Mouse (Mus musculus): ENCODE data around the gene Knstrn. TPM values are rescaled to one million over a fixed set of nuclear protein-coding genes. Genes with fewer than 3 reads are reported as not detected.

Knstrn gene
- total RNA-seq, 1 experiment, result 36.5 TPM

GRCm38 (mm10) chr2:118899981-118900825 lies 86.4 kb downstream of the Knstrn start, which contains the start of gene Bahd1:
Bahd1 (plus strand) TSS chr2:118900377.
- H3K36me3 ChIP-seq (ENCODE audit: control insufficient read depth, insufficient read depth, low read length, poor library complexity, severe bottlenecking), result no peaks in the 10 kb centered on the region
- peak within 1 kb of the TSS; percentile 26; the same call in 1 of the 2 replicates for H3K9ac ChIP-seq (ENCODE audit: insufficient read depth, low read depth, low read length, poor library complexity, severe bottlenecking)
- no peak within 1 kb of the TSS for H3K27ac ChIP-seq (ENCODE audit: insufficient read depth, low read depth, low read length, poor library complexity, severe bottlenecking)
- peak within 1 kb of the TSS; percentile 85 to 87 for H3K4me3 ChIP-seq (ENCODE audit: insufficient read depth in 1 of 2, low read depth in 1 of 2, low read length in 2 of 2, poor library complexity in 1 of 2, severe bottlenecking in 1 of 2)
- H3K4me1 ChIP-seq (ENCODE audit: control insufficient read depth in 2 of 2, insufficient read depth in 2 of 2, low read length in 2 of 2, poor library complexity in 1 of 2), result peaks cover 0 to 20% of the 10 kb centered on the region in 2 experiments; a peak in 2 of 4 replicates
- in situ Hi-C loops (cut with MboI; ENCODE audit: low sequenced_read_pairs in 2 of 2, unreplicated experiment in 2 of 2), result loop anchor here (5.0 to 25.0 kb wide), 2 partner anchors 153 to 413 kb away; partner anchors contain the start of genes Inafm2 (in 1 of the 2) and Srp14 (in 1 of the 2)
- DNase-seq (ENCODE audit: low read depth, low spot score), result peak; percentile 71
- H3K9me3 ChIP-seq (ENCODE audit: control insufficient read depth, insufficient read depth, low read depth, low read length), result no peaks in the 10 kb centered on the region
- no peak for TF ChIP-seq CHD2 (IDR thresholded peaks at IDR 0.05; ENCODE audit: low read depth, low read length)
- TF ChIP-seq HCFC1 (IDR thresholded peaks at IDR 0.05; ENCODE audit: borderline replicate concordance, insufficient read depth, low read length), result no peak
- no peak for TF ChIP-seq ZC3H11A (IDR thresholded peaks at IDR 0.05; ENCODE audit: borderline replicate concordance, low read depth, low read length)
- TF ChIP-seq ZNF384 (IDR thresholded peaks at IDR 0.05; ENCODE audit: low read depth, low read length), result no peak
- no peak for TF ChIP-seq MAFK (IDR thresholded peaks at IDR 0.05; ENCODE audit: insufficient read depth, low read depth, low read length)

- Histone ChIP-seq H3K36me3 (ENCODE audit: control insufficient read depth, insufficient read depth, low read length, poor library complexity, severe bottlenecking) (no peaks in the 10 kb centered on the region), H3K27ac (ENCODE audit: insufficient read depth, low read depth, low read length, poor library complexity, severe bottlenecking) (no peak overlapping the region), H3K9me3 (ENCODE audit: control insufficient read depth, insufficient read depth, low read depth, low read length) (no peaks in the 10 kb centered on the region), H3K4me1 (ENCODE audit: control insufficient read depth in 2 of 2, insufficient read depth in 2 of 2, low read length in 2 of 2, poor library complexity in 1 of 2) (peaks cover 0 to 20% of the 10 kb centered on the region in 2 experiments; a peak in 2 of 4 replicates), H3K4me3 (ENCODE audit: insufficient read depth in 1 of 2, low read depth in 1 of 2, low read length in 2 of 2, poor library complexity in 1 of 2, severe bottlenecking in 1 of 2) (peak overlapping the region; percentile 54 to 59), H3K9ac (ENCODE audit: insufficient read depth, low read depth, low read length, poor library complexity, severe bottlenecking) (peak overlapping the region; percentile 26; the same call in 1 of the 2 replicates)
- DNase-seq (ENCODE audit: low read depth, low spot score), result no peak
- in situ Hi-C loops (cut with MboI; ENCODE audit: low sequenced_read_pairs in 2 of 2, unreplicated experiment in 2 of 2), result no loop called here
- no peak for TF ChIP-seq CHD2 (IDR thresholded peaks at IDR 0.05; ENCODE audit: low read depth, low read length)
- TF ChIP-seq HCFC1 (IDR thresholded peaks at IDR 0.05; ENCODE audit: borderline replicate concordance, insufficient read depth, low read length), result no peak
Measured at GRCm38 (mm10) chr2:118900826-118901140, 87.0 kb downstream of the Knstrn start.

- Histone ChIP-seq H3K9me3 (ENCODE audit: control insufficient read depth, insufficient read depth, low read depth, low read length) (no peaks in the 10 kb centered on the region), H3K4me1 (ENCODE audit: control insufficient read depth in 2 of 2, insufficient read depth in 2 of 2, low read length in 2 of 2, poor library complexity in 1 of 2) (peaks cover 0 to 20% of the 10 kb centered on the region in 2 experiments; a peak in 2 of 4 replicates), H3K9ac (ENCODE audit: insufficient read depth, low read depth, low read length, poor library complexity, severe bottlenecking) (peak overlapping the region; percentile 83), H3K27ac (ENCODE audit: insufficient read depth, low read depth, low read length, poor library complexity, severe bottlenecking) (no peak overlapping the region), H3K4me3 (ENCODE audit: insufficient read depth in 1 of 2, low read depth in 1 of 2, low read length in 2 of 2, poor library complexity in 1 of 2, severe bottlenecking in 1 of 2) (peak overlapping the region; percentile 85 to 87), H3K36me3 (ENCODE audit: control insufficient read depth, insufficient read depth, low read length, poor library complexity, severe bottlenecking) (no peaks in the 10 kb centered on the region)
- TF ChIP-seq ZC3H11A (IDR thresholded peaks at IDR 0.05; ENCODE audit: borderline replicate concordance, low read depth, low read length) (no peak), CHD2 (IDR thresholded peaks at IDR 0.05; ENCODE audit: low read depth, low read length) (0 out of 2 replicates have a peak, but pooled peaks have one; percentile 53)
- peak; percentile 88 for DNase-seq (ENCODE audit: low read depth, low spot score)
- in situ Hi-C loops (cut with MboI; ENCODE audit: low sequenced_read_pairs in 2 of 2, unreplicated experiment in 2 of 2), result no loop called here
Measured at GRCm38 (mm10) chr2:118901175-118902031, 87.6 kb downstream of the Knstrn start.

GRCm38 (mm10) chr2:118902051-118903025 lies 88.5 kb downstream of the Knstrn start:
- Histone ChIP-seq H3K4me1 (ENCODE audit: control insufficient read depth in 2 of 2, insufficient read depth in 2 of 2, low read length in 2 of 2, poor library complexity in 1 of 2) (peaks cover 0 to 20% of the 10 kb centered on the region in 2 experiments; a peak in 2 of 4 replicates), H3K36me3 (ENCODE audit: control insufficient read depth, insufficient read depth, low read length, poor library complexity, severe bottlenecking) (no peaks in the 10 kb centered on the region), H3K9me3 (ENCODE audit: control insufficient read depth, insufficient read depth, low read depth, low read length) (no peaks in the 10 kb centered on the region), H3K4me3 (ENCODE audit: insufficient read depth in 1 of 2, low read depth in 1 of 2, low read length in 2 of 2, poor library complexity in 1 of 2, severe bottlenecking in 1 of 2) (peak overlapping the region; percentile 65 to 85), H3K27ac (ENCODE audit: insufficient read depth, low read depth, low read length, poor library complexity, severe bottlenecking) (no peak overlapping the region), H3K9ac (ENCODE audit: insufficient read depth, low read depth, low read length, poor library complexity, severe bottlenecking) (peak overlapping the region; percentile 83)
- DNase-seq (ENCODE audit: low read depth, low spot score), result no peak
- in situ Hi-C loops (cut with MboI; ENCODE audit: low sequenced_read_pairs in 2 of 2, unreplicated experiment in 2 of 2), result no loop called here
- TF ChIP-seq ZNF384 (IDR thresholded peaks at IDR 0.05; ENCODE audit: low read depth, low read length) (no peak), ZC3H11A (IDR thresholded peaks at IDR 0.05; ENCODE audit: borderline replicate concordance, low read depth, low read length) (no peak), MAFK (IDR thresholded peaks at IDR 0.05; ENCODE audit: insufficient read depth, low read depth, low read length) (no peak), HCFC1 (IDR thresholded peaks at IDR 0.05; ENCODE audit: borderline replicate concordance, insufficient read depth, low read length) (no peak), CHD2 (IDR thresholded peaks at IDR 0.05; ENCODE audit: low read depth, low read length) (no peak)

Data from ES-E14 (cell line).